Mouse (Mus musculus) CH12.LX (cell line): ENCODE results near the gene Gpx3.

ENCODE experiments used
- CHD2 ChIP-seq: IDR thresholded peaks from 2 replicates; pipeline ENCODE4 v1.6.1; 2011; ENCODE audit warnings: low read length, improper control_type of control experiment
- CTCF ChIP-seq, 2 experiments: IDR thresholded peaks in 1 of 2; conservative IDR thresholded peaks in 1 of 2; 2 replicates each; pipeline ENCODE4 v1.5.1; 2011 to 2012; ENCODE audit warnings: low read depth in 2 of 2, low read length in 2 of 2, improper control_type of control experiment in 1 of 2, inconsistent platforms in 1 of 2, mild to moderate bottlenecking in 1 of 2, moderate library complexity in 1 of 2
- ELF1 ChIP-seq: IDR thresholded peaks from 2 replicates; pipeline ENCODE4 v1.6.1; 2014; ENCODE audit warnings: low read depth, mild to moderate bottlenecking, inconsistent platforms, low read length, improper control_type of control experiment
- EP300 ChIP-seq: IDR thresholded peaks from 2 replicates; pipeline ENCODE4 v1.6.1; 2011; ENCODE audit warnings: low read length, improper control_type of control experiment
- ETS1 ChIP-seq: conservative IDR thresholded peaks from 2 replicates; pipeline ENCODE4 v1.6.1; 2012; ENCODE audit warnings: low read depth, mild to moderate bottlenecking, inconsistent platforms, low read length, improper control_type of control experiment, moderate library complexity
- KAT2A ChIP-seq: IDR thresholded peaks from 2 replicates; pipeline ENCODE4 v1.6.1; 2012; ENCODE audit warnings: low read length, improper control_type of control experiment, inconsistent platforms; ENCODE audit not compliant: insufficient replicate concordance
- NELFE ChIP-seq: IDR thresholded peaks from 2 replicates; pipeline ENCODE4 v1.6.1; 2011; ENCODE audit warnings: low read depth, low read length, improper control_type of control experiment
- POLR2A ChIP-seq: IDR thresholded peaks from 2 replicates; pipeline ENCODE4 v1.6.1; 2011; ENCODE audit warnings: low read depth, mild to moderate bottlenecking, improper control_type of control experiment, low read length
- UBTF ChIP-seq: IDR thresholded peaks from 2 replicates; pipeline ENCODE4 v1.6.1; 2012; ENCODE audit warnings: low read depth, mild to moderate bottlenecking, inconsistent platforms, low read length, improper control_type of control experiment, moderate library complexity
- USF1 ChIP-seq: IDR thresholded peaks from 2 replicates; pipeline ENCODE4 v1.6.1; 2014; ENCODE audit warnings: low read depth, mild to moderate bottlenecking, inconsistent platforms, low read length, improper control_type of control experiment

- TF ChIP-seq USF1 (no peak), KAT2A (no peak), CTCF (conservative IDR thresholded peaks at IDR 0.05 in 1 of 2, IDR thresholded peaks at IDR 0.05 in 1 of 2; ENCODE audit: low read depth in 2 of 2, low read length in 2 of 2) (no peak), ETS1 (no peak), POLR2A (no peak), UBTF (no peak), CHD2 (no peak), EP300 (no peak), ELF1 (no peak), NELFE (no peak)
Measured at GRCm38 (mm10) chr11:54920973-54921580, 18.8 kb downstream of the Gpx3 start.
